Mouse (Mus musculus): Measurements from ENCODE around the gene Exosc9.
"Not testable (repeated sequence)": the region's sequence is repeated elsewhere in the genome, so short reads cannot be mapped to it uniquely, and the experiment has no call there.

DNA sequence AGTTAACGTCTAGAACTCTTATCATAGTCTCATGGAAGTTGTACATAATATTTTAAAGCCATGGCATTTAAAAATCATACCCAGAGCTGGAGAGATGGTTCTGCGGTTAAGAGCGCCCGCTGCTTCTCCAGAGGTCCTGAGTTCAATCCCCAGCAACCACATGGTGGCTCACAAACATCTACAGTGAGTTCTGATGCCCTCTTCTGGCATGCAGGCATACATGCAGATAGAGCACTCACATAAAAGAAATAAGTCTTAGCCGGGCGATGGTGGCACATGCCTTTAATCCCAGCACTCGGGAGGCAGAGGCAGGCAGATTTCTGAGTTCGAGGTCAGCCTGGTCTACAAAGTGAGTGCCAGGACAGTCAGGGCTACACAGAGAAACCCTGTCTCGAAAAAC lies 47.4 kb downstream of the Exosc9 start:
- not testable (repeated sequence) for TF ChIP-seq POLR2A (IDR thresholded peaks at IDR 0.05; ENCODE audit: insufficient read depth, low read depth, low read length)
- TF ChIP-seq CTCF (IDR thresholded peaks at IDR 0.05), result 0 out of 2 replicates have a peak, but pooled peaks have one; percentile 7
